Mouse (Mus musculus) B cell, adult 62 days (primary cell): ENCODE data around the gene Slc25a26. TPM values are rescaled to one million over a fixed set of nuclear protein-coding genes. Genes with fewer than 3 reads are reported as not detected.

Experiments used
- total RNA-seq: library from RNA; stranded (reverse); gene quantifications from 4 replicates; pipeline ENCODE4 v1.2.4, GENCODE M21; 2023

Gene Slc25a26
- 17.3 to 24.0 TPM (median 19.8 TPM) in 4 replicates for total RNA-seq

GRCm38 (mm10) chr6:94499897-94500623, at the start of gene Slc25a26:
Slc25a26 (plus strand) TSS chr6:94500331.

Other genes with a start within 250 kb of the Slc25a26 start
- gene Magi1, start 216.4 kb upstream of the Slc25a26 start, total RNA-seq: 0.13 to 0.23 TPM in 2 of 4 replicates, not detected in the others
- 0.15 to 0.38 TPM (median 0.20 TPM) in 3 of 4 replicates, not detected in the other for gene Lrig1, start 199.8 kb downstream of the Slc25a26 start, total RNA-seq